Mouse (Mus musculus): ENCODE measurements around the gene Mypn.

Gene Mypn

GRCm38 (mm10) chr10:63098191-63098590 lies 105.6 kb downstream of the Mypn start:
- no peak for DNase-seq

- no peak for DNase-seq
Measured at GRCm38 (mm10) chr10:63096757-63097156, 107.0 kb downstream of the Mypn start.

- no peak for DNase-seq
Measured at GRCm38 (mm10) chr10:63092616-63093550, 110.9 kb downstream of the Mypn start.

- DNase-seq, result no peak
Measured at GRCm38 (mm10) chr10:63091915-63092314, 111.8 kb downstream of the Mypn start.

GRCm38 (mm10) chr10:63089758-63090571 lies 113.8 kb downstream of the Mypn start:
- no peak for DNase-seq

GRCm38 (mm10) chr10:63089103-63089757 lies 114.5 kb downstream of the Mypn start:
- no peak for DNase-seq

- DNase-seq, result no peak
Measured at GRCm38 (mm10) chr10:63086304-63086703, 117.4 kb downstream of the Mypn start.

- peak; percentile 94 for DNase-seq
Measured at GRCm38 (mm10) chr10:63065988-63066387, 137.8 kb downstream of the Mypn start.

All from lung, postnatal 36 days (tissue).